Mouse (Mus musculus) olfactory bulb, adult 2 months (tissue): Measurements from ENCODE around the gene Meltf.

ENCODE experiments used
- CTCF ChIP-seq: fragments of 200-500 bp; IDR thresholded peaks from 2 replicates; pipeline ENCODE4 v1.5.1; 2012; ENCODE audit warnings: low read depth, mild to moderate bottlenecking, low read length, moderate library complexity; ENCODE audit not compliant: insufficient read depth
- POLR2A ChIP-seq: fragments of 200-500 bp; IDR thresholded peaks from 2 replicates; pipeline ENCODE4 v1.6.1; 2012; ENCODE audit warnings: mild to moderate bottlenecking, low read depth, low read length, moderate library complexity; ENCODE audit not compliant: insufficient read depth

DNA sequence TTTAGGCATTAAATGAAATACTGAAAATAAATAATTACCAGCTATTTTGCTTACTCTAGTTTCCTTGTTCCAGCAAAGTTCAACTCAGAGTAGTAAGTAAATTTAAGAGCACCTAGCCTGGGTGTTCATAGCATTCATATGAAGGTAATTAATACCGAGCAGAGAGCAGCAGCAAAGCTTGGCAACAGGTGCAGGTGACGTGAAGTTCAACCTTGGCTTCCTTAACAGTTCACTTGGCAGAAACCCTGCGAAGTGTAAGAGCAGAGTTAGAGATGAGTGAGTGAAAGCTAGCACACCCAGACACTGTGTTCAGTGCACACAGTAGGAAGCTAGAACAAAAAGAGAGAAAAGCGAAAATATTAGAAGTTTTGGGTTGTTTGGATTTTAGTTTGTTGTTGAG is 47.9 kb upstream of the Meltf start:
- no peak for TF ChIP-seq CTCF
- TF ChIP-seq POLR2A, result no peak
